Mouse (Mus musculus): ENCODE measurements at regions not wholly inside any gene's neighbourhood (a gene's known extent, or its start where the extent isn't known, plus 50 kb on each side); places are given as distances from the start of the nearest gene placed in this dataset.

DNA sequence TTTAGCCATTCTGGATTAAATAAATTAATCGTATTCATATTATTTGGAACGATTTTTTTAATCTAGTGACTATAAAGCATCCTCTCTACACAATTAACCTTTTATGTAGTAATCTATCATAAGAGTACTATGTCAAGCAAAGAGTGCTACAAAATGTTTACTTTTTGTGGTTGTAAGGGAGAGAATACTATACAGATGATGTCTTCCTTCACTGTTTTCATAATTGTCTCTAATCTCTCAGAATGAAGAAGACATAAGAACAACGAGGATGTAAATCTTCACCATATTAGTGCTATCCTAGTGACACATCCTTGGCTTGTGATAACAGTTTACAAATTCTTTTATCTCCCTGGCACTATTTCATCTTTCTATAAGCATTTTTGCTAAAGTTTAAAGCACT, 735.6 kb downstream of the Flrt2 start:
- TF ChIP-seq POLR2A (IDR thresholded peaks at IDR 0.05; ENCODE audit: extremely low read depth, insufficient read depth, low read length) (no peak), CTCF (IDR thresholded peaks at IDR 0.05; ENCODE audit: low read depth, low read length) (no peak)
- no peak overlapping the region for H3K27ac ChIP-seq (replicated peaks; ENCODE audit: insufficient read depth, low read depth, low read length)
- no peaks in the 10 kb centered on the region for H3K79me2 ChIP-seq (ENCODE audit: control insufficient read depth, insufficient read depth, low read length)
- DNase-seq (ENCODE audit: extremely low read depth, low read depth, low spot score), result no peak
- no peaks in the 10 kb centered on the region for H3K4me1 ChIP-seq (ENCODE audit: control insufficient read depth, insufficient read depth, low read length)
- H3K27me3 ChIP-seq (ENCODE audit: control insufficient read depth, insufficient read depth, low read length), result no peaks in the 10 kb centered on the region
- 61% methylated on average over 3 of the region's 3 CpGs for WGBS
- H3K4me3 ChIP-seq (ENCODE audit: insufficient read depth, low read depth, low read length), result no peak overlapping the region
- H3K9ac ChIP-seq (ENCODE audit: low read depth, low read length), result no peak overlapping the region
- H3K36me3 ChIP-seq (ENCODE audit: control insufficient read depth, insufficient read depth, low read length), result no peaks in the 10 kb centered on the region

DNA sequence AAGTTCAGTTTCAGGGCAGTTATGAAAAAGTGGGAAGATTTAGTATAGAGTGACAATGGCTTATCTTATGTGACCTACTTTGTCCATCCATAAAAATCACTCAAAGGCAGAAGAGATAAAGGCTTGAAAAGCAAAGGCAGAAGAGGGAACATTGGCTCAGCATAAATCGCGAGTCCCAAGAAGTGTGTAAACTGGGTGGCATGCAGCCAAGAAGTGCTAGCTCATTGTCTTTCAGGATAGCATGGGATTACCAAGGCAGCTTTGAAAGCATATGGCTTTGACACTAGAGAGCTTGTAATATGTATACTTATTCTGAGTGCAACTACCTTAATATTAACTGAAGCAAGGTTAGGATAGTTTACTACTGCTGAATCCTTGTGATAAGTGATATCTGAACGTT, 750.5 kb downstream of the Flrt2 start:
- Histone ChIP-seq H3K79me2 (ENCODE audit: control insufficient read depth, insufficient read depth, low read length) (no peaks in the 10 kb centered on the region), H3K4me3 (ENCODE audit: insufficient read depth, low read depth, low read length) (no peak overlapping the region), H3K9ac (ENCODE audit: low read depth, low read length) (no peak overlapping the region), H3K4me1 (ENCODE audit: control insufficient read depth, insufficient read depth, low read length) (no peaks in the 10 kb centered on the region), H3K36me3 (ENCODE audit: control insufficient read depth, insufficient read depth, low read length) (no peaks in the 10 kb centered on the region), H3K27me3 (ENCODE audit: control insufficient read depth, insufficient read depth, low read length) (no peaks in the 10 kb centered on the region), H3K27ac (replicated peaks; ENCODE audit: insufficient read depth, low read depth, low read length) (no peak overlapping the region)
- 82% methylated on average over 3 of the region's 3 CpGs for WGBS
- no peak for DNase-seq (ENCODE audit: extremely low read depth, low read depth, low spot score)
- TF ChIP-seq POLR2A (IDR thresholded peaks at IDR 0.05; ENCODE audit: extremely low read depth, insufficient read depth, low read length), result no peak

DNA sequence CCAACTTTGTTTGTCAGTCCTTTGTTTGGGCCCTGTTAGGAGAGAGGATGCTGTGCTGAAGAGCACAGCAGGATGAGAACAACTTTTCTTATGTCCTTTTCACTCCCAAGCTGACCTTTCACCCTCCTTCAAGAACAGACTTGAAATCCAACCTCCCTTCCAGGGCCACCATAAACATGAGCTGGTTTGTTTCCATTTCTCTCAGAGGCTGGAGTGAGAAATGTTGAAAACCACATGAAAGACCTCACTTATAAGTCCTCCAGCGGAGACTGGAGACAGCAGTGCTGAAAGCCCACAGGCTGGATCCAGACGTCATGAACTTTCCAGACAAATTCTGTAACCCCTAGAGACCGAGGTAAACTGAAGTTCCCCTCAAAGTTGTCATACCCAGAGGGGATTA, 761.3 kb downstream of the Flrt2 start:
- no peak for DNase-seq (ENCODE audit: extremely low read depth, low read depth, low spot score)

DNA sequence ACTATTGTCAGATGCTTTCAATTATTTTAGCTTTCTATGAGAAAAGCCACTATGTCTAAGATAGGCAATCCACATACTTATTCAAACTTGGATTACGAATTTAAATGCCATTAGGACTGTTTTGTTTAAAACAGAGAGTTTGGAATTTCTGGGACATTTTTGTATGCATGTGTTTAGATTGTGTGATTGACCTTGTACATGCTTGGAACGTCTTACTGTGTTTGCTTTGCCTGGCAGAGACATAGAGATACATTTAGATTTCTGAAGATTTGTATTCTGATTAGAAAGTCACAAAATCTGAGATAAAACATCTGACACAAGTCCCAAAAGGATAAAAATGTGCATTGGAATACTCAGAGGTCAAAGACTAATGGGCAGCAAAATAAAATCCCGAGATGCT, 784.3 kb downstream of the Flrt2 start:
- H3K4me1 ChIP-seq (ENCODE audit: control insufficient read depth, insufficient read depth, low read length), result no peaks in the 10 kb centered on the region
- H3K36me3 ChIP-seq (ENCODE audit: control insufficient read depth, insufficient read depth, low read length), result no peaks in the 10 kb centered on the region
- TF ChIP-seq CTCF (IDR thresholded peaks at IDR 0.05; ENCODE audit: low read depth, low read length) (no peak), POLR2A (IDR thresholded peaks at IDR 0.05; ENCODE audit: extremely low read depth, insufficient read depth, low read length) (no peak)
- WGBS, result 33% methylated on average over 3 of the region's 3 CpGs
- H3K27ac ChIP-seq (replicated peaks; ENCODE audit: insufficient read depth, low read depth, low read length), result no peak overlapping the region
- H3K79me2 ChIP-seq (ENCODE audit: control insufficient read depth, insufficient read depth, low read length), result no peaks in the 10 kb centered on the region
- no peaks in the 10 kb centered on the region for H3K27me3 ChIP-seq (ENCODE audit: control insufficient read depth, insufficient read depth, low read length)
- H3K4me3 ChIP-seq (ENCODE audit: insufficient read depth, low read depth, low read length), result no peak overlapping the region
- no peak for DNase-seq (ENCODE audit: extremely low read depth, low read depth, low spot score)
- H3K9ac ChIP-seq (ENCODE audit: low read depth, low read length), result no peak overlapping the region

More for the DNA sequence above, 761.3 kb downstream of the Flrt2 start:
- Histone ChIP-seq H3K9ac (ENCODE audit: low read depth, low read length) (no peak overlapping the region), H3K36me3 (ENCODE audit: control insufficient read depth, insufficient read depth, low read length) (no peaks in the 10 kb centered on the region), H3K4me1 (ENCODE audit: control insufficient read depth, insufficient read depth, low read length) (no peaks in the 10 kb centered on the region), H3K79me2 (ENCODE audit: control insufficient read depth, insufficient read depth, low read length) (no peaks in the 10 kb centered on the region), H3K4me3 (ENCODE audit: insufficient read depth, low read depth, low read length) (no peak overlapping the region), H3K27me3 (ENCODE audit: control insufficient read depth, insufficient read depth, low read length) (no peaks in the 10 kb centered on the region), H3K27ac (replicated peaks; ENCODE audit: insufficient read depth, low read depth, low read length) (no peak overlapping the region)
- no peak for TF ChIP-seq POLR2A (IDR thresholded peaks at IDR 0.05; ENCODE audit: extremely low read depth, insufficient read depth, low read length)
- TF ChIP-seq CTCF (IDR thresholded peaks at IDR 0.05; ENCODE audit: low read depth, low read length), result no peak
- 54% methylated on average over 3 of the region's 3 CpGs for WGBS

DNA sequence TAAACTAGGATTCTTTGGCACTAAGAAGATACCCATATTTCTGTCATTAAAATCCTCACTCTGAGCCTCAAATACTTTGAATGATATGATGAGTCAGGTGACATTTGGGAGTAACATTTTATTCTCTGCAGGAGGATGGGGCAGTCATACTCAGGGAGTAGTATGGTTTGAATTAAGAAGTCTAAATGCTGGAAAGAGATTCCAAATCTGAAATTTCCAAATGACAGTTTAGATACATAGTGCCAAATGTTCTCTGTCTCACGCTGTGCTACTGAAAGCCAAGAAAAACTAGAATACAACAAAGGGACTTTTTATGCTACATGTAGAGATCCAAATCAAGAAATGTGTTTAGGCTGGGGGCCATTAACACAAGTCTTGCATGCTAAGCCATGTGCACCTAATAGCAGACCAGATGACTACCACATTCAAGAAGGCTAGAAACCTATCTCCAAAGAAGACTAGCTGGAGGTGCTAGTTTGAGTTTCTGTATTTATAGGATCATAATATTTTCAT, 796.5 kb downstream of the Flrt2 start:
- Histone ChIP-seq H3K36me3 (ENCODE audit: control insufficient read depth, insufficient read depth, low read length) (no peaks in the 10 kb centered on the region), H3K4me1 (ENCODE audit: control insufficient read depth, insufficient read depth, low read length) (no peaks in the 10 kb centered on the region), H3K79me2 (ENCODE audit: control insufficient read depth, insufficient read depth, low read length) (no peaks in the 10 kb centered on the region), H3K4me3 (ENCODE audit: insufficient read depth, low read depth, low read length) (no peak overlapping the region), H3K27me3 (ENCODE audit: control insufficient read depth, insufficient read depth, low read length) (no peaks in the 10 kb centered on the region), H3K27ac (replicated peaks; ENCODE audit: insufficient read depth, low read depth, low read length) (no peak overlapping the region), H3K9ac (ENCODE audit: low read depth, low read length) (no peak overlapping the region)
- TF ChIP-seq POLR2A (IDR thresholded peaks at IDR 0.05; ENCODE audit: extremely low read depth, insufficient read depth, low read length) (no peak), CTCF (IDR thresholded peaks at IDR 0.05; ENCODE audit: low read depth, low read length) (no peak)
- no peak for DNase-seq (ENCODE audit: extremely low read depth, low read depth, low spot score)
- WGBS, result 70% methylated on average over 1 of the region's 1 CpGs

DNA sequence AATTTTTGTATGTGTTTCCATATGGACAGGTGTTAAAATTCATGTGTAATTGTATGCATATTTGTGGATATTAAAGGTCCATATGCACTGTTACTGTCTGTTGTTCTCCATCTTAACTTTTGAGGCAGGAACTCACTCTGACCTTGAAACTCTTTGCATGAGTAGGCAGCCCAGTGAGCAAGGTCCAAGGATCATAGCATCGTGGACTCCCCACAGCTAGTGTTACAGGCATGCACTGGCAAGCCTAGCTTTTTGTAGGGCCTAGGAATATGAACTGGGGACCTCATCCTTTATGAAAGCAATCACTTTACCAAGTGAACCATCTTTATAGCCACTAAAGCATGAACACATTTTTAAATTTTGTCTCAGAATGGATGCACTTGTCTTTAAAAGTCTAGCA, 817.6 kb downstream of the Flrt2 start:
- DNase-seq (ENCODE audit: extremely low read depth, low read depth, low spot score), result no peak
- Histone ChIP-seq H3K4me1 (ENCODE audit: control insufficient read depth, insufficient read depth, low read length) (no peaks in the 10 kb centered on the region), H3K27ac (replicated peaks; ENCODE audit: insufficient read depth, low read depth, low read length) (no peak overlapping the region), H3K27me3 (ENCODE audit: control insufficient read depth, insufficient read depth, low read length) (no peaks in the 10 kb centered on the region), H3K9ac (ENCODE audit: low read depth, low read length) (no peak overlapping the region), H3K4me3 (ENCODE audit: insufficient read depth, low read depth, low read length) (no peak overlapping the region), H3K36me3 (ENCODE audit: control insufficient read depth, insufficient read depth, low read length) (no peaks in the 10 kb centered on the region), H3K79me2 (ENCODE audit: control insufficient read depth, insufficient read depth, low read length) (no peaks in the 10 kb centered on the region)
- TF ChIP-seq CTCF (IDR thresholded peaks at IDR 0.05; ENCODE audit: low read depth, low read length), result no peak
- TF ChIP-seq POLR2A (IDR thresholded peaks at IDR 0.05; ENCODE audit: extremely low read depth, insufficient read depth, low read length), result no peak
- WGBS, result 50% methylated on average over 1 of the region's 1 CpGs

Data from liver, adult 2 months (tissue).